Mouse (Mus musculus) monocyte, adult 59 days (primary cell): ENCODE data around the gene Itm2c. TPM values are rescaled to one million over a fixed set of nuclear protein-coding genes. Genes with fewer than 3 reads are reported as not detected.

Source experiments
- total RNA-seq, 2 experiments: library from RNA; stranded (reverse); gene quantifications; one replicate each; pipeline ENCODE4 v1.2.4; 2023

The Itm2c gene
- 100 to 1,000 TPM; 186 to 198 TPM for total RNA-seq

GRCm38 (mm10) chr1:85894231-85894747, at the start of gene Itm2c:
Gene Itm2c (plus strand): TSS chr1:85894281.

GRCm38 (mm10) chr1:85928057-85928687, 34.1 kb downstream of the Itm2c start, which contains the start of gene 4933407L21Rik:
Gene 4933407L21Rik (plus strand): TSS chr1:85928483.

Other genes starting within 250 kb of the Itm2c start
- 100 to 1,000 TPM; 283 to 321 TPM for gene Sp100, start 244.3 kb upstream of the Itm2c start, total RNA-seq
- gene A630001G21Rik, start 115.6 kb upstream of the Itm2c start, total RNA-seq = 10 to 100 TPM; 39.6 to 40.5 TPM
- gene Cab39, start 100.8 kb upstream of the Itm2c start, total RNA-seq = 100 to 1,000 TPM in 1 of 2 experiments, 10 to 100 TPM in 1; 95.7 to 101 TPM
- under 1 TPM in 1 of 2 experiments, not detected in 1; 0.58 TPM for gene 4933407L21Rik, start 34.2 kb downstream of the Itm2c start, total RNA-seq
- under 1 TPM; 0.26 to 0.30 TPM for gene Gpr55, start 66.7 kb downstream of the Itm2c start, total RNA-seq
- not detected for gene Spata3, start 122.5 kb downstream of the Itm2c start, total RNA-seq
- not detected for gene 2810459M11Rik, start 151.6 kb downstream of the Itm2c start, total RNA-seq
- 10 to 100 TPM; 42.7 to 45.2 TPM for gene Psmd1, start 170.1 kb downstream of the Itm2c start, total RNA-seq
- gene Htr2b, start 217.7 kb downstream of the Itm2c start, total RNA-seq = not detected
- gene Gm21972, start 239.4 kb downstream of the Itm2c start, total RNA-seq = not detected